Mouse (Mus musculus): ENCODE data around the gene Rprd1b.

DNA sequence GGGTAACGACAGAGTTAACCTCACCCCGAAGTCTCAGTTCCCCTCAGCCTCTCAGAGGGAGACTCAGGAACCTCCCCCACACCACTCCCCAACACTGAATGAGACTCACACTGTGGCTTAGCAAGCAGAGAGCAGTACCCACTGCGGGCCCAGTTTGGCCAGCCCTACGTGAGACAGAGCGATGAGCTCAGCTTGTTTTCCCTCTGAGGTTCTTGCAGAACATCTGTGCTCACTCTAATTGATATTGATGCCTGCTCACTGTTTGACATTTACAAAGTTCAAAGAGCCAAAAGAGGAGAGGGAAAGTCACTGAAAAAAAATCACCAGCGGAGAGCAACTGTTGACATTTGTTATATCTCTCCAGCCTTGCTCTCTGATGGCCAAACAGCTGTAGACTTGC, 133.5 kb downstream of the Rprd1b start:
- TF ChIP-seq EP300 (IDR thresholded peaks at IDR 0.05; ENCODE audit: low read depth), result no peak
- TF ChIP-seq CTCF (IDR thresholded peaks at IDR 0.05; ENCODE audit: low read depth), result no peak
